Mouse (Mus musculus): Measurements from ENCODE around the gene Atf6. TPM values are rescaled to one million over a fixed set of nuclear protein-coding genes. Genes with fewer than 3 reads are reported as not detected.
A peak's percentile ranks its signal among the peaks of the same experiment; 100 is the strongest.

Atf6 gene
- total and polyA plus RNA-seq, 2 experiments: 14.3 to 30.1 TPM

DNA sequence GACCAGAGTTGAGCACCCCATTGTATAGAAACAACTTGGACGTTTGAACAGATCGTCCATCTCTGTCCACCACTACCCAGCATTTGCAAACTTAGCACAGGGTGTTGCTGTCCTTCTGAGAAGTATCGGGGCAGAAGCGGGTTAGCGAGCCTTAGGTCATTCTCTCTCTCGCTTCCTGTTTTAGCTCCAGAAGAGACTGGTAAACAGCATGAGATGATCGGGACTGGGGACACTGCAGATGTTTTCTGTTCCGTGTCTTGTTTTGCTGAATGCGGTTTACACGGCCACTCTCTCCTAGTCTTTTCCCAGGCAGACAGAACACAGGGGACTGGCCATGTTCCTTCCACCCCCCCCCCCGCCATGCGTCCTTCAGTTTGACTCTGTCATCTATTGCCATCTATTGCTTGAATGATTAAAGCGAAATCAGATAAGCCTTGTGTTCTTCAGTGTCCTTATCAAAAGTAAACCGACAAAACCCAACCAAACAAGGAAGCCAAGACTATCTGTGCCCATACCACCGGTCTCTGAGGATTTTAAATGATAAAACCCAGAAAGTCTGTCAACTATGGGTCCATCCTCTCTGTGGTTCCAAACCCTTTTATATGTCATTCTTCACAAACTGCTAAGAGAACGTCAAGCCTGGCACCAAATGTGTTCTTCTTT is 31.0 kb upstream of the Atf6 start:
- Histone ChIP-seq H3K36me3 (ENCODE audit: control insufficient read depth, insufficient read depth, low read length) (no peaks in the 10 kb centered on the region), H3K27ac (replicated peaks; ENCODE audit: insufficient read depth, low read depth, low read length) (no peak overlapping the region)

DNA sequence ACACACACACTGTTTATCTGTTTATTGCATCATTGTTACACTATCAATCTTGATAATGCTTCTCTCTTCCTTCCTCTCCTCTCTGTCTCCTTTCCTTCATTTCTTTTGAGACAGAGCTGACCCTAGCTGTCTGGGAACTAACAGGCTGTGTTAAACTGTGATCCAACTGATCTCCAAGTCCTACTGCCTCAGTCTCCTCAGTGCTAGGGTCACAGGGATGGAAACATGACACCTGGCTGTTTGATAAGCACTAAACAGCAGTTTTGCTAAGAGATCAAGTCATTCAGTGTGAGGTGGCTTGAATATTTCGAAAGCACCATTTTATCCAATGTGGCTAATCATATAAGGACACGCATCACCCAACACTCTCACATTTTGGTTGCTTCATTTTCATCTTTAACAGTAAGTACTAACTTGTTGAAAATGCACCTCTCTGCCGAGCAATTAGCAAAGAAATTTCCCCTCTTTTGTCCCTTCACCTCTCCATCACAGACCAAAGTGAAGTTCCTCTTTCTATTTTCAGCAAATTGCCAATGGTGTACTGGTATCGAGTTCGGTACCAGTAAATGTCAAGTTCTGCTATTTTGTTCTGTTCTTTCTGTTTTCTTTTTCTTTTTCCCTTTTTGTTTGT is 29.2 kb upstream of the Atf6 start:
- TF ChIP-seq POLR2A (IDR thresholded peaks at IDR 0.05; ENCODE audit: extremely low read depth, insufficient read depth, low read length): no peak
- TF ChIP-seq CTCF (IDR thresholded peaks at IDR 0.05; ENCODE audit: low read depth, low read length): no peak
- Histone ChIP-seq H3K79me2 (ENCODE audit: control insufficient read depth, insufficient read depth, low read length) (no peaks in the 10 kb centered on the region), H3K27me3 (ENCODE audit: control insufficient read depth, insufficient read depth, low read length) (no peaks in the 10 kb centered on the region), H3K4me3 (ENCODE audit: insufficient read depth, low read depth, low read length) (no peak overlapping the region), H3K36me3 (ENCODE audit: control insufficient read depth, insufficient read depth, low read length) (no peaks in the 10 kb centered on the region), H3K9ac (ENCODE audit: low read depth, low read length) (no peak overlapping the region), H3K4me1 (ENCODE audit: control insufficient read depth, insufficient read depth, low read length) (peaks cover 1% of the 10 kb centered on the region; the same call in 1 of the 2 replicates), H3K27ac (replicated peaks; ENCODE audit: insufficient read depth, low read depth, low read length) (no peak overlapping the region)
- 74% methylated on average over 5 of the region's 5 CpGs for WGBS
- DNase-seq (ENCODE audit: extremely low read depth, low read depth, low spot score): no peak

More for the DNA sequence above, 31.0 kb upstream of the Atf6 start:
- H3K4me1 ChIP-seq (ENCODE audit: control insufficient read depth, insufficient read depth, low read length): peaks cover 1% of the 10 kb centered on the region; the same call in 1 of the 2 replicates
- no peak overlapping the region for H3K9ac ChIP-seq (ENCODE audit: low read depth, low read length)
- peak; percentile 47 for DNase-seq (ENCODE audit: extremely low read depth, low read depth, low spot score)
- TF ChIP-seq CTCF (IDR thresholded peaks at IDR 0.05; ENCODE audit: low read depth, low read length) (no peak), POLR2A (IDR thresholded peaks at IDR 0.05; ENCODE audit: extremely low read depth, insufficient read depth, low read length) (no peak)
- H3K79me2 ChIP-seq (ENCODE audit: control insufficient read depth, insufficient read depth, low read length): no peaks in the 10 kb centered on the region
- H3K4me3 ChIP-seq (ENCODE audit: insufficient read depth, low read depth, low read length): no peak overlapping the region
- H3K27me3 ChIP-seq (ENCODE audit: control insufficient read depth, insufficient read depth, low read length): no peaks in the 10 kb centered on the region
- 52% methylated on average over 16 of the region's 16 CpGs for WGBS

DNA sequence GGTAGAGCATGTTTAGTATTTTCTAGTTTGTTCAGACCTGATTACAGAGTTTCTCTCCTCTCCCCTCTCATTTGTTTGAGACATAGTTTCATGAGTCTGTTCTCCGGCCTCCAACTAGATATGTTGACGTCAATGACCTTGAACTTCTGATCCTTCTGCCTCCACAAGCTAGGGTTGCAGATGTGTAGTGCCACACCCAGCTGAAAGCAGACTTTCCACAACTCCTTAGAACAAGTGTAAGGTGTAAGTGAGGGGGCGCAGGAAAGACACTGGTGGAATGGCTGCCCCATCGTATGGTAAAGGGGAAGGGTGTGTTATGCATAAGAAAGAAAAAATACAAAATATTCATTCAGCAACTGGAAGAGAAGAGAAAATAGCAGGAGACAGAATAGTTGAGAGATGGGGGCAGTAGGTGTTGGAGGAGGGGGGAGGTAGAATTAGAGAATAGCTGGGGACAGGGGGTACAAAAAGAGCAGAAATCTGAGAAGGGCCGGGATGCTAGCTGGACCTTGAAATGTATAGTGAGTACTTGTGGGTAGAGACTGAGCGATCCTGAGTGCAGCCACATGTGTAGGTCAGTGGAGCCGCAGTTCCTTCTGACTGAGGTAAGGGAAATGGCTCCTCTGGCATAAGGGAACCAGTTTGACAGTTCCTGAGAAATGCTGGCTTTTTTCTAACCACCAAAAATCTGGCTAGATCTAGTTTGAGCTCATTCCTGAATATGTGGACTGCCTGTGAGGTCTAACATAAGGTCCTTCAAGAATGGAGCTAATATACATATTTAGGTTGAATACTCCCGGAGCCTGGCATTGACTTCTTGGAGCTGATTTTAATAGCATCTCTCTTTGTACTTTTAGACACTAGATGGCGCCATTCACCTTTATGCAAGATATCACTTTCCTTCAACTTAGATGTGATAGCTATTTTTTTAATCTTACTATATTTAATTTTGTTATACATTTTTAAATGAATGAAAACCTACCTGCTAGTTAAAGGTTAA is 27.3 kb upstream of the Atf6 start:
- H3K9ac ChIP-seq (ENCODE audit: low read depth, low read length): no peak overlapping the region
- H3K4me3 ChIP-seq (ENCODE audit: insufficient read depth, low read depth, low read length): no peak overlapping the region
- DNase-seq (ENCODE audit: extremely low read depth, low read depth, low spot score): peak; percentile 61
- 48% methylated on average over 9 of the region's 9 CpGs for WGBS
- no peaks in the 10 kb centered on the region for H3K79me2 ChIP-seq (ENCODE audit: control insufficient read depth, insufficient read depth, low read length)
- H3K4me1 ChIP-seq (ENCODE audit: control insufficient read depth, insufficient read depth, low read length): peaks cover 1% of the 10 kb centered on the region; the same call in 1 of the 2 replicates
- TF ChIP-seq CTCF (IDR thresholded peaks at IDR 0.05; ENCODE audit: low read depth, low read length) (peak; percentile 26; the same call in 1 of the 2 replicates), POLR2A (IDR thresholded peaks at IDR 0.05; ENCODE audit: extremely low read depth, insufficient read depth, low read length) (no peak)
- H3K27ac ChIP-seq (replicated peaks; ENCODE audit: insufficient read depth, low read depth, low read length): no peak overlapping the region
- H3K27me3 ChIP-seq (ENCODE audit: control insufficient read depth, insufficient read depth, low read length): no peaks in the 10 kb centered on the region
- H3K36me3 ChIP-seq (ENCODE audit: control insufficient read depth, insufficient read depth, low read length): no peaks in the 10 kb centered on the region

DNA sequence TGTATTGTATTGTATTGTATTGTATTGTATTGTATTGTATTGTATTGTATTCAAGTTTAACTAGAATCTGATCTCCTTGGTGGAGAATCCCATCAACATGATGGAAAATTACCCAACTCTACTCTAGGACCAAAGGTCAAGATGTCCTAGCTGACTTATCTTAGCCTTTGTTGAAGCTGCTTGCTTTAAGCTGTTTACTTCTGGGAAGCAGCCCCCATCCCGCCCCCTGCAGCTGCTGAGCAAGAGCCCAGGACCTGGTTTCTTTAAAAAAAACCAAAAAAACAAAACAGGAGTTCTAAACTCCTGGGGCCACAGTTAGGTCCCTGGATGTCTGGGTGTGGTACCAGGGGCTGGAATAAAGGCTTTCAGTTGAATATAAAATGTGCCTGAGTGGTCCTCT is 24.7 kb upstream of the Atf6 start:
- H3K9ac ChIP-seq (ENCODE audit: low read depth, low read length): no peak overlapping the region
- WGBS: 74% methylated on average over 1 of the region's 1 CpGs
- no peak overlapping the region for H3K27ac ChIP-seq (replicated peaks; ENCODE audit: insufficient read depth, low read depth, low read length)
- DNase-seq (ENCODE audit: extremely low read depth, low read depth, low spot score): no peak
- H3K4me1 ChIP-seq (ENCODE audit: control insufficient read depth, insufficient read depth, low read length): peaks cover 1% of the 10 kb centered on the region; the same call in 1 of the 2 replicates
- no peak for TF ChIP-seq CTCF (IDR thresholded peaks at IDR 0.05; ENCODE audit: low read depth, low read length)
- no peak for TF ChIP-seq POLR2A (IDR thresholded peaks at IDR 0.05; ENCODE audit: extremely low read depth, insufficient read depth, low read length)
- no peak overlapping the region for H3K4me3 ChIP-seq (ENCODE audit: insufficient read depth, low read depth, low read length)
- no peaks in the 10 kb centered on the region for H3K36me3 ChIP-seq (ENCODE audit: control insufficient read depth, insufficient read depth, low read length)
- no peaks in the 10 kb centered on the region for H3K79me2 ChIP-seq (ENCODE audit: control insufficient read depth, insufficient read depth, low read length)
- no peaks in the 10 kb centered on the region for H3K27me3 ChIP-seq (ENCODE audit: control insufficient read depth, insufficient read depth, low read length)

DNA sequence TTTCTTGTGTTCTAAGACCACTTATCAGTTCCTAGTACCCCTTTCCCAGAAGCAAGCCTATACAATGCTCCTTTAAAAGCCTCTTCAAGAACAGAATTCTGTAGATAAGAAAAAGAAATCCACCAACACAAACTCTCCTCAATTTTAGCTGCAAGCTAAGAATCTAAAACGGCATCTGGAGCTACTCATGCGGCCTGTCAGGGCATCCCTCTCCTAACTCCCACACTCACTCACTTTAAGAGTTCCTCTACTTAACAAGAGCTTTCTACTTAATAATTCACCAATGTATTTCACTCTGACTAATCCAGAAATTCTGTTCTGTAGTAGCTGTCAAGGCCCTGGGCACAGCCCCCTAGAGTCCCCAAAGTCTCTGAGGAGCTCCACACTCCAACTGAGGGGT is 24.1 kb upstream of the Atf6 start:
- Histone ChIP-seq H3K36me3 (ENCODE audit: control insufficient read depth, insufficient read depth, low read length) (no peaks in the 10 kb centered on the region), H3K27me3 (ENCODE audit: control insufficient read depth, insufficient read depth, low read length) (no peaks in the 10 kb centered on the region), H3K9ac (ENCODE audit: low read depth, low read length) (no peak overlapping the region), H3K4me3 (ENCODE audit: insufficient read depth, low read depth, low read length) (no peak overlapping the region), H3K79me2 (ENCODE audit: control insufficient read depth, insufficient read depth, low read length) (no peaks in the 10 kb centered on the region), H3K4me1 (ENCODE audit: control insufficient read depth, insufficient read depth, low read length) (peaks cover 1% of the 10 kb centered on the region; the same call in 1 of the 2 replicates), H3K27ac (replicated peaks; ENCODE audit: insufficient read depth, low read depth, low read length) (no peak overlapping the region)
- TF ChIP-seq POLR2A (IDR thresholded peaks at IDR 0.05; ENCODE audit: extremely low read depth, insufficient read depth, low read length): no peak
- TF ChIP-seq CTCF (IDR thresholded peaks at IDR 0.05; ENCODE audit: low read depth, low read length): no peak
- WGBS: 83% methylated on average over 2 of the region's 2 CpGs
- DNase-seq (ENCODE audit: extremely low read depth, low read depth, low spot score): no peak

Measured in liver, adult 2 months (tissue).